Mouse (Mus musculus): ENCODE results near the gene Xpo4. TPM values are rescaled to one million over a fixed set of nuclear protein-coding genes. Genes with fewer than 3 reads are reported as not detected.
"Not testable (repeated sequence)": the region's sequence is repeated elsewhere in the genome, so short reads cannot be mapped to it uniquely, and the experiment has no call there.

Gene Xpo4
- total RNA-seq, 2 experiments from 2014 or later = 14.4 to 15.0 TPM

DNA sequence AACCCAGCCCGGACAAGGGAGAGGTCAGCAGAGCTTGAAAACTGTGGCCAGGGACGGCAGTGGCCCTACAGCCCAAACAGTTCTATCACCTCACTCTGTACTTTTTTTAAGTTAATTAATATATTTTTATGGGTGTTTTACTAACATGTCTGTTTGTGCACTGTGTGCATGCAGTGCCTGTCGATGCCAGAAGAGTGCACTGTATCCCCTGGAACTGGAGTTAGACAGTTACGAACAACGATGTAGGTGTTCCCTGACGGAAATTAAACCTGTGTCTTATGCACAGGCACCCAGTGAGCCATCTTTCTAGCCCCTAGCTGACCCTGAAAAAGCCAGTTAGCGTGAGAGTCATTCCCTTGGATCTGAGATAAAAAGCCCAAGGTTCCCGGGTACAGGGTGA is 30.3 kb upstream of the Xpo4 start:
- Histone ChIP-seq H3K27ac (no peak overlapping the region), H3K4me3 (no peak overlapping the region)
- TF ChIP-seq CTCF (conservative IDR thresholded peaks at IDR 0.05) = peak; percentile 65
- no peak for DNase-seq (ENCODE audit: low spot score in 2 of 2)

DNA sequence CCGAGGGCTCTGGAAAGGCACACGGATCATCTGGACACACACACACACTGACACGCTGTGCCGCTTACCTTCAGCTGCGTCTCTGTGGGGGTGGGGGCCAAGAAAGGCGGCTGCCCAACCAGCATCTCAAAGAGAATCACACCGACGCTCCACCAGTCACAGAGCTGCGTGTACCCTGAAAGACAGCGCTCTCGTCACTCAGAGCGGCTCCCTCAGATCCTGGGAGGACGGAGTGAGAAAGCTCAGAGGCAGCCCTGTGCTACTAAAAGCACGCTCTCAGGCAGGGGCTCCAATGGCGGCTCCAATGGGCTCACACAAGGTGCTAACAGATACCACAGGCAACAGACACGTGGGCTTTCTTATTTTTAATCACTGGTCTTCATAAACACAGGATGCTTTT is 29.0 kb upstream of the Xpo4 start:
- Histone ChIP-seq H3K27ac (no peak overlapping the region), H3K4me3 (no peak overlapping the region)
- TF ChIP-seq CTCF (conservative IDR thresholded peaks at IDR 0.05) = no peak
- no peak for DNase-seq (ENCODE audit: low spot score in 2 of 2)

DNA sequence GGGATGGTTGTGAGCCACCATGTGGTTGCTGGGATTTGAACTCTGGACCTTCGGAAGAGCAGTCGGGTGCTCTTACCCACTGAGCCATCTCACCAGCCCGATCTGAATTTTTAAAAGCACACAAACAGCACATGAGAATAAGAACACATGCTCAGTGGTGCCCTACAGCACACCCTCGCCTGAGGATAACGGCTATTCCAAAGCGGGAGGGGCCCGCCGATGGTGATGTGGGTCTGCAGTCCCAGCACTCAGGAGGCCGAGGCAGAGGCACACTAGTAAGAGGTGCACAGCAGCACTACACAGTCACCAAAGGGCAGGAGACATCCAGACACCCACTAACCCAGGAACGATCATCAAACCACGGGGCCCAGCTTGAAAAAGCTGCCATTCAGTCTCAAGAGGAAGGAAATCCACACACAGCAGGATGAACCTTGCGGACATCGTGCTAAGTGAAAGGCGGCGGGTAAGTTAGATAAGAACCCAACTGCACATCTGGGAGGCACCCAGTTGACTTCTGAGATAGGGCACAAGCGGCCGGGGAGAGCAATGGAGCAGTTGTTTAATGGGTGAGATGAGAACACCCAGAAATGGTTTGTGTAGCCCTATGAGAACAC is 27.4 kb upstream of the Xpo4 start:
- DNase-seq (ENCODE audit: low spot score in 2 of 2) = no peak
- TF ChIP-seq CTCF (conservative IDR thresholded peaks at IDR 0.05) = no peak
- H3K27ac ChIP-seq = no peak overlapping the region
- no peak overlapping the region for H3K4me3 ChIP-seq

DNA sequence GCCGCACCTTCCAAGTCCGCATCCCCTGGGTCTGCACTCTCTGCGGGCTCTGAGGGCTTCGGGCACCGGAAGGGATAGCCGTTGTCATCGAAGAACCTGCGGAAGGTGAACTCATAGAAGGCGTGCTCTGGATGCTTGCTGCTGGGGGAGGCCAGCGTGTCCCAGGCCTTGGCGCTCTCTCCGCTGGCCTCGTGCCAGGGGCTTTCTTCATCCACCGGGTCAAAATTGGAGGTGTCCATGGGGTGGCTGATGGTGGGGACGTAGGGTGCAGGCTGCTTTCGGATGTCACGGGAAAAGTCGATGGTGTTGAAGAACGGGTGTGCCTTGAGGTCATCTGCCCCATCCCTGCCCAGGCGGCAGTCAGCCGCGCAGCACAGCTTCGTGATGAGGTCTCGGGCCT is 26.1 kb upstream of the Xpo4 start:
- H3K27ac ChIP-seq = no peak overlapping the region
- TF ChIP-seq CTCF (conservative IDR thresholded peaks at IDR 0.05) = no peak
- no peak for DNase-seq (ENCODE audit: low spot score in 2 of 2)
- no peak overlapping the region for H3K4me3 ChIP-seq

DNA sequence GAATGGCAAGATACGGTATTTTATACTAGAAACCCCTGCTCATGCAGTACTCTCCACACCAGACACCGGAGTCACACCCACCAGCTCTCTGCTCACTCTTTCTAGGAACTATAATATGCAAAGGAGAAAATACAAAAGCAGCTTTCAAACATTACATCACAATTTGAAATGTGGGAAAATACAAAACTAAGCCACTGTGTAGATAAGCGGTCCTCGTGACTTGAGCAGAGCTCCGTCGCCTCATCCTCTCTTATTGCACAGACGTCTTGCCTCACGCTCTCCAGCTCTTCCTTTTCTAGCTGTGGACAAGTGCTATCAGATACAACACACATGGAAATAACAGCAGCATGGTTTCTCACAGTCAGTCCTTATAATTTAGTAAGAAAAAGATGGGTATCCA is 25.5 kb upstream of the Xpo4 start:
- no peak for DNase-seq (ENCODE audit: low spot score in 2 of 2)
- H3K4me3 ChIP-seq = no peak overlapping the region
- TF ChIP-seq CTCF (conservative IDR thresholded peaks at IDR 0.05) = no peak
- H3K27ac ChIP-seq = no peak overlapping the region

DNA sequence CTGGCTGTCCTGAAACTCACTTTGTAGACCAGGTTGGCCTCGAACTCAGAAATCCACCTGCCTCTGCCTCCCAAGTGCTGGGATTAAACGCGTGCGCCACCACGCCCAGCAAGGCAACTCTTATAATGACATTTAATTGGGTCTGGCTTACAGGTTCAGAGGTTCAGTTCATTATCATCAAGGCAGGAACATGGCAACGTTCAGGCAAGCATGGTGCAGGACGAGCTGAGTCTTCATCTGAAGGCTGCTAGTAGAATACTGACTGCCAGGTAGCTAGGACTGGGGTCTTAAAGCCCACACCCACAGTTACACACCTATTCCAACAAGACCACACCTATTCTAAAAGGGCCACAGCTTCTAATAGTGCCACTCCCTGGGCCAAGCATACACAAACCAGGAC is 22.8 kb upstream of the Xpo4 start:
- not testable (repeated sequence) for H3K27ac ChIP-seq; DNase-seq (ENCODE audit: low spot score in 2 of 2); H3K4me3 ChIP-seq

DNA sequence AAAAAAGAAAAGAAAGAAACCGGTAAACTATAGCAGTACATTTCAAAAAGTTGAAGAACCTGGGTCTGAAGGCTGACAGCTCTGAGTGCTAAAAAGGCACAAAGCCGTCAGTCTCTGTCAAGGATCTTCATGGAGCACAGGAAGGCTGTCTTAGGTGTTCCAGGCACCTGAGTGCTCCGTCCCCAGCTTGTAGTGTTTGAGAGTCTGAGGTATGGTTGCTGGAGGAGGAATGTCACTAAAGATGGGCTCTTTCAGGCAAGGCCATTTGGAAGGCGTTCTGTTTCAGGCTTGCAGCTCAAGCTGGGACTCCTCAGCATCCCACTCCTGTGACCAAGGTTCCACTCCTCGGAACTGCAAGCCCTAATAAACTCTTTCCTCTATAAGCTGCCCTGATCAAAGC is 22.2 kb upstream of the Xpo4 start:
- Histone ChIP-seq H3K27ac (no peak overlapping the region), H3K4me3 (no peak overlapping the region)
- TF ChIP-seq CTCF (conservative IDR thresholded peaks at IDR 0.05) = no peak
- DNase-seq (ENCODE audit: low spot score in 2 of 2) = no peak

DNA sequence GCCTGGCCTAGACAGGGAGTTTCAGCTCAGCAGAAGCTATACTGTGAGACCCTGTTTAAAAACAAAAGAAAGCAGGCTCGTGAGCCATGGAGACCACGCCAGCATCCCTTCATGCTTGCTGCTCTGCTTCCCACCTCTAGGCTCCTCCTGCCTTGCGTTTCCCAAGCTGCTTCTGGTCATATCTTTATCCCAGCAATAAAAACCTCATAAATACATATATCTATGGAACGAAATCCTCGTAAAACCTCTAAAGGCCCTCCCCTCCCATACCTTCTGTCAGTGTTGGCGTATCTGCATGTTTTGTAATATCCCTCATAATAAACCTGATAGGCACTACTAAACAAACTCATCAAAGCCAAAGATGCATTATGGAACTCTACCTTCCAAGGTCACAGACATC is 21.4 kb upstream of the Xpo4 start:
- no peak for DNase-seq (ENCODE audit: low spot score in 2 of 2)
- Histone ChIP-seq H3K27ac (no peak overlapping the region), H3K4me3 (no peak overlapping the region)
- no peak for TF ChIP-seq CTCF (conservative IDR thresholded peaks at IDR 0.05)

DNA sequence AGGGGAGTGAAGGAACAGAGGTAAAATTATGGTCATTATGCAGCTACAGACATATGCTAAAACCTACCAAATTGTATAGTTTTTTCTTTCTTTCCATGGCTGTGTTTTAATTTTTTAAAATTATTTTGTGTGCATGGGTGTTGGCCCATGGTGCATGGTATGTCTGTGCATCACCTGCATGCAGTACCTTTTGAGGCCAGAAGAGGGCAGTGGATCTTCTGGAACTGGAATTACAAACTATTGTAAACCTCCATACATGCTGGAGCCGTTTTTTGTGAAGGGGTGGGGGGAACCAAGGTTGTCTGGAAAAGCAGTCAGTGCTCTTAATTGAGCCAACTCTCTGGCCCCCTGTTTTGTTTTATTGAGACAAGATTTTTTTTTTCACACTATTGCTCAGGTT is 19.3 kb upstream of the Xpo4 start:
- H3K27ac ChIP-seq = no peak overlapping the region
- peak; percentile 87 for TF ChIP-seq CTCF (conservative IDR thresholded peaks at IDR 0.05)
- peak in 1 of 2 experiments; percentile 55 for DNase-seq (ENCODE audit: low spot score in 2 of 2)
- H3K4me3 ChIP-seq = no peak overlapping the region

DNA sequence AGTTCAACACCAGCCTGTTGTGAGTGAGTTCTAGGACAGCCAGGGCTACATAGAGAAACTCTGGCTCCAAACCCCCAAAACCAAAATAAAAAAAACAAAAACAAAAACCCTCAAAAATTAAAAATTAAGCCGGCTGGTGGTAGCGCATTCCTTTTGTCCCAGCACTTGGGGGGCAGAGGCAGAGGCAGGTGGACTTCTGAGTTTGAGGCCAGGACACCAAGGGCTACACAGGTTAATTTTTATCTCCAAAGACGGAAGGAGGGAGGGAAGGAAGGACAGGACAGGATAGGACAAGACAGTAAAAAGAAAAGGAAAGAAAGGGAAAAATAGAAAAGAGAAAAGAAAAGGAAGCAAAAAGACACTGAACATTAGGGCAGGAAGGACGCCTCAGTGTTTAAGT is 17.5 kb upstream of the Xpo4 start:
- DNase-seq (ENCODE audit: low spot score in 2 of 2) = no peak
- Histone ChIP-seq H3K4me3 (no peak overlapping the region), H3K27ac (no peak overlapping the region)
- TF ChIP-seq CTCF (conservative IDR thresholded peaks at IDR 0.05) = no peak

DNA sequence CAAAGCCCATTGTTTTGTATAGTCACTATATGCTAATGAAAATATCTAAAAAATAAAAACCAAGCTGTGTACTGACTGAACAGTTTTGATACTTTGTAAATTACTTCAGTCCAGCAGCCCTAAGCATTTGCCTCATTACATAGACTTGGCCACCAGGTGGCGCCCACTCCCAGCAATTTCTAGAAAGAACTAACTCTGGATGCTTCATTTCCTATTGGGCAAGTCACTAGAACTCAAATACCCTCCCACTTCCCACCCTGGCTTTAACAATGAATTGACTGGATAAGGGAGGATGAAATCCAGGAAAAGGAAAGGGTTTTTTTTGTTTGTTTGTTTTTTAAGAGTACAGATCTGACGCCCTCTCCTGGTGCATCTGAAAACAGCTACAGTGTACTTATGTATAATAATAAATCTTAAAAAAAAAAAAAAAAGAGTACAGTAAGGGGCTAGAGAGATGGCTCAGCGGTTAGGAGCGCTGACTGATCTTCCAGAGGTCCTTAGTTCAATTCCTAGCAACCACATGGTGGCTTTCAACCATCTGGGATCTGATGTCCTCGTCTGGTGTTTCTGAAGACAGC is 14.8 kb upstream of the Xpo4 start:
- Histone ChIP-seq H3K27ac (no peak overlapping the region), H3K4me3 (no peak overlapping the region)
- DNase-seq (ENCODE audit: low spot score in 2 of 2) = peak; percentile 77 to 90
- TF ChIP-seq CTCF (conservative IDR thresholded peaks at IDR 0.05) = peak; percentile 94

DNA sequence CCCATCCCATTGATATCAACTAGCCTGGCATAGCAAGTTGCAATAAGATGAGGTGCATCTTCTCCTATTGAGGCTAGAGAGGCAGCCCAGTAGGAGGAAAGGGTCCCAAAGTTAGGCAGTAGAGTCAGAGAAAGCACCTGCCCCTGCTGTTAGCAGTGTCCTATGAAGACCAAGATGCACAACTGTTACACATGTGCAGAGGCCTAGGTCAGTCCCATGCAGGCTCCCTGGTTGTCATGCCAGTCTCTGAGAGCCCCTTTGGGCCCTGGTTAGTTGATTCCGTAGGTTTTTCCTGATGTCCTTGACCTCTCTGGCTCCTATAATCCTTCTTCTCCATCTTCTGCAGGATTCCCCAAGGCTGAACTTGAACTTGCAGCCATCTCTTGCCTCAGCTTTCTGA is 14.3 kb upstream of the Xpo4 start:
- H3K27ac ChIP-seq = no peak overlapping the region

DNA sequence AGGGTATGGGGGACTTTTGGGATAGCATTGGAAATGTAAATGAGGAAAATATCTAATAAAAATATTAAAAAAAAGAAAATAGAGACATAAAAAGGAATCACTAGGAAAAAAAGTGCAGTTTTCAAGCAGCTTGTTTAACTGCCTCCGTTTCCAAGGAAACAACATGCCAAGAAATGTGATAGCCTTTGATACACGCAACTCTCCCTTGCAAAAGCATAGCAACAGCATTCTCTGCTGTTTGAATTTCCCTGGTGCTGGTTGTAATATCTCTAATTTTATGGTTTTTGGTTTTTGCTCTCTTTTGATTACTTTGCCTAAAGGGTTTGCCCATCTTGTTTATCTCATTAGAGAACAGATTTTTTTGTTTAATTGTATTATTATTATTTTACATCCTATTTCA is 10.3 kb upstream of the Xpo4 start:
- TF ChIP-seq CTCF (conservative IDR thresholded peaks at IDR 0.05) = peak; percentile 61
- no peak overlapping the region for H3K27ac ChIP-seq
- no peak for DNase-seq (ENCODE audit: low spot score in 2 of 2)
- H3K4me3 ChIP-seq = no peak overlapping the region

More for the DNA sequence above, 14.3 kb upstream of the Xpo4 start:
- TF ChIP-seq CTCF (conservative IDR thresholded peaks at IDR 0.05) = no peak
- no peak overlapping the region for H3K4me3 ChIP-seq
- no peak for DNase-seq (ENCODE audit: low spot score in 2 of 2)

DNA sequence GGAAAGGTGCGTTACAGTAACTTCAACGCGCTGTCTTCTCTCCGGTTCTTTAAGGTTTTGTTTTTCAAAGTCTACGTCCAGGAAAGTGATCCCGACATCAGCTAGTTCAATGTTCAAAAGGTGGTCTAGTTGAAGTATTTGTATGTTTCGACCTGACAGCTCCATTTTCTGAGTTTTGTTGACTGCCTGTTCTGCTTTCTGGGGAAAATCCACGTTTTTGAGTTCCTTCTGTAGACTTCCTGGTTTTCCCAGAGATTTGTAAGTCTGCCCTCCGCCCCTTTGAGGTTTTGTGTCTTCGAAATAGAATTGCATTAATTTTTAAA is 359 bp upstream of the Xpo4 start:
- Histone ChIP-seq H3K4me3 (peak overlapping the region; percentile 90), H3K27ac (peak overlapping the region; percentile 97)

More for the DNA sequence above, 359 bp upstream of the Xpo4 start:
- DNase-seq (ENCODE audit: low spot score in 2 of 2) = no peak
- TF ChIP-seq CTCF (conservative IDR thresholded peaks at IDR 0.05) = no peak

All from layer of hippocampus, adult 2 months (tissue).